Mouse (Mus musculus): ENCODE measurements around the gene Ddx39b.

- TF ChIP-seq POLR2A (IDR thresholded peaks at IDR 0.05; ENCODE audit: insufficient read length, low read depth), result no peak
- TF ChIP-seq CEBPB (IDR thresholded peaks at IDR 0.05; ENCODE audit: insufficient read depth, poor library complexity, severe bottlenecking), result no peak
- no peak for TF ChIP-seq USF1 (IDR thresholded peaks at IDR 0.05; ENCODE audit: low read depth)
- TF ChIP-seq MYOG (IDR thresholded peaks at IDR 0.05; ENCODE audit: control insufficient read depth in 1 of 3, insufficient read depth in 1 of 3, insufficient read length in 2 of 3, low read depth in 2 of 3), result no peak
- TF ChIP-seq TCF12 (IDR thresholded peaks at IDR 0.05; ENCODE audit: insufficient read depth, poor library complexity, severe bottlenecking), result no peak
- TF ChIP-seq MYOD1 (IDR thresholded peaks at IDR 0.05; ENCODE audit: control insufficient read depth in 1 of 3, insufficient read length in 2 of 3, low read depth in 2 of 3), result no peak
- no peak for TF ChIP-seq POLR2AphosphoS2 (IDR thresholded peaks at IDR 0.05; ENCODE audit: insufficient read length, low read depth)
- no peak for TF ChIP-seq E2F4 (IDR thresholded peaks at IDR 0.05; ENCODE audit: insufficient read depth)
- no peak for TF ChIP-seq MAX (IDR thresholded peaks at IDR 0.05; ENCODE audit: low read depth)
- TF ChIP-seq TCF3 (IDR thresholded peaks at IDR 0.05; ENCODE audit: insufficient read length, low read depth), result no peak
- TF ChIP-seq SRF (IDR thresholded peaks at IDR 0.05; ENCODE audit: control insufficient read depth, insufficient read length, low read depth), result no peak
- TF ChIP-seq REST (IDR thresholded peaks at IDR 0.05; ENCODE audit: insufficient read depth, insufficient read length), result no peak
Measured at GRCm38 (mm10) chr17:35224641-35225040, 16.9 kb upstream of the Ddx39b start.
